ENCODE assay signal across 19 mouse cellular contexts in genomic region chr2:79267181-79267580, GRCm38 (mm10).
"Had no signal": no experiment of that assay in that cellular context is flagged by ENCODE, and none has a peak within 500 bp of the region (broad histone marks: within the 10 kb centered on the region; RNA-seq: fewer than 3 reads in every experiment).

No protein-coding gene starts in this region.

- H3K9me3 ChIP-seq: lung, embryonic 15.5 days; megakaryocyte, embryonic 14.5 days; midbrain, embryonic 10.5 days; midbrain, embryonic 15.5 days; neural tube, embryonic 13.5 days; stomach, embryonic 15.5 days had no signal

- DNase-seq: kidney, adult 2 months; kidney, postnatal 10 days; kidney, postnatal 36 days; layer of hippocampus, postnatal 36 days; lung, adult 18-20 months; lung, postnatal 10 days; lung, postnatal 36 days; retina, postnatal 1 day; right cerebral cortex, postnatal 25 days; spleen, adult 18-20 months; thymus, postnatal 25 days had no signal

- H3K4me2 ChIP-seq: lung, embryonic 15.5 days; midbrain, embryonic 15.5 days; neural tube, embryonic 13.5 days; stomach, embryonic 15.5 days had no signal

- H3K27ac ChIP-seq: left cerebral cortex, adult 2 months; lung, embryonic 15.5 days; midbrain, embryonic 10.5 days; midbrain, embryonic 15.5 days; neural tube, embryonic 13.5 days; stomach, embryonic 15.5 days had no signal

- H3K9ac ChIP-seq: lung, embryonic 15.5 days; midbrain, embryonic 15.5 days; neural tube, embryonic 13.5 days; stomach, embryonic 15.5 days had no signal

- H3K27me3 ChIP-seq: lung, embryonic 15.5 days; megakaryocyte, embryonic 14.5 days; midbrain, embryonic 15.5 days; neural tube, embryonic 13.5 days; stomach, embryonic 15.5 days had no signal

- H3K36me3 ChIP-seq: lung, embryonic 15.5 days; midbrain, embryonic 10.5 days; midbrain, embryonic 15.5 days; neural tube, embryonic 13.5 days; stomach, embryonic 15.5 days had no signal

- H3K4me3 ChIP-seq: left cerebral cortex, adult 2 months; lung, embryonic 15.5 days; megakaryocyte, embryonic 14.5 days; midbrain, embryonic 10.5 days; midbrain, embryonic 15.5 days; neural tube, embryonic 13.5 days; stomach, embryonic 15.5 days had no signal

- H3K4me1 ChIP-seq: lung, embryonic 15.5 days; midbrain, embryonic 10.5 days; midbrain, embryonic 15.5 days; neural tube, embryonic 13.5 days; stomach, embryonic 15.5 days had no signal

- ATAC-seq: intestine, postnatal 0 days; midbrain, embryonic 15.5 days had no signal
